Mouse (Mus musculus) forebrain, embryonic 10.5 days (tissue): ENCODE data around the gene Sec24c. TPM values are rescaled to one million over a fixed set of nuclear protein-coding genes. Genes with fewer than 3 reads are reported as not detected.

Experiments used
- DNase-seq: peaks from one replicate; pipeline ENCODE4 v3.0.0-alpha.2; 2017; ENCODE audit warnings: low spot score; ENCODE audit errors: extremely low spot score
- H3K27ac ChIP-seq: fragments of 300-500 bp; sonication (generic); 2 replicates; pipeline ENCODE4 v1.5.1; 2016; ENCODE audit warnings: mild to moderate bottlenecking
- H3K27me3 ChIP-seq: fragments of 300-500 bp; sonication (generic); 2 replicates; pipeline ENCODE4 v1.6.1; 2016; ENCODE audit warnings: mild to moderate bottlenecking; ENCODE audit not compliant: poor library complexity, severe bottlenecking
- H3K36me3 ChIP-seq: fragments of 300-500 bp; sonication (generic); replicated peaks from 2 replicates; pipeline ENCODE4 v1.6.1; 2016; ENCODE audit warnings: mild to moderate bottlenecking, moderate library complexity
- H3K4me1 ChIP-seq: fragments of 300-500 bp; sonication (generic); 2 replicates; pipeline ENCODE4 v1.6.1; 2016
- H3K4me3 ChIP-seq: fragments of 300-500 bp; sonication (generic); 2 replicates; pipeline ENCODE4 v1.5.1; 2016; ENCODE audit warnings: mild to moderate bottlenecking, moderate library complexity
- H3K9me3 ChIP-seq: fragments of 300-500 bp; sonication (generic); 2 replicates; pipeline ENCODE4 v1.6.1; 2016; ENCODE audit warnings: mild to moderate bottlenecking, moderate library complexity
- WGBS: fragments of 180-500 bp; shearing (Covaris S2); methylation state at CpG from one replicate; pipeline ENCODE4 v1.1.7; 2016; 5-methylcytosine and 5-hydroxymethylcytosine counted together
- polyA plus RNA-seq: library from polyadenylated mRNA; unstranded; fragments of >200 nt; fragmentation: Nextera tagmentation; extraction: Ambion mirVana; gene quantifications from 2 replicates; pipeline ENCODE4 v1.2.1, GENCODE M21; 2016

Gene Sec24c
- polyA plus RNA-seq, 1 experiment from 2014 or later: 101 TPM

DNA sequence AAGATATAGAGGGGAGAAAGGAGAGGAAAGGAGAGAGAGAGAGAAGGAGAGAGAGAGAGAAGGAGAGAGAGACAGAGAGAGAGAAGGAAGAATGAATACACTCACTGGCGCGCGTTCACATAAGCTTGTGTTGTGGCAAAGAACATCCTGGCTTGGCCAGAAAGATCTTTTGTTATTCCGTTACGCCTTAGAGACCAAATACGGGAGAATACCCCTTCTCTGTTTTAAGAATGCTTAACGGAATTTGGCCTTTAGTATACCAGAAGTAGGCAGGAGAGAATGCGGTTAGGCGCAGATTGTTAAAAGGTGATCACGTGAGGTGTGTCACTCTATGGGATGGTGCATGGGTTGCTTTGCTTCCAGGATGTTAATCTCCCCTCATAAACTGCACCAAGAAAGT, 34.1 kb downstream of the Sec24c start:
- H3K27ac ChIP-seq: peak overlapping the region; percentile 94
- peaks cover 53% of the 10 kb centered on the region for H3K36me3 ChIP-seq
- no peaks in the 10 kb centered on the region for H3K27me3 ChIP-seq
- DNase-seq: no peak
- peak overlapping the region; percentile 100 for H3K4me3 ChIP-seq
- no peaks in the 10 kb centered on the region for H3K9me3 ChIP-seq
- 14% methylated on average over 10 of the region's 10 CpGs for WGBS
- H3K4me1 ChIP-seq: peaks cover 36% of the 10 kb centered on the region

DNA sequence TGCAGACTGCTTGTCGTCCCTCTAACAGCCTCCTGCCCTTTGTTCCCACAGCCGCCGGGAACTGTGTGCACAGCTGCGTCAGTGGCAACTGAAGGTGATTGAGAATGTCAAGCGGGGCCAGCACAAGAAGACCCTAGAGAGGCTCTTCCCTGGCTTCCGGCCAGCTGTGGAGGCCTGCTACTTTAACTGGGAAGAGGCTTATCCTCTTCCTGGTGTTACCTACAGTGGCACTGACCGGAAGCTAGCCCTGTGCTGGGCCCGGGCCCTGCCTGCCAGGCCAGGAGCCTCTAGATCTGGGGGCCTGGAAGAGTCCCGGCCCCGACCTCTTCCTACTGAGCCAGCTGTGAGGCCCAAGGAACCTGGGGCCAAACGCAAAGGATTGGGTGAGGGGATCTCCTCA, 39.7 kb downstream of the Sec24c start:
- Histone ChIP-seq H3K27me3 (no peaks in the 10 kb centered on the region), H3K4me3 (no peak overlapping the region), H3K9me3 (no peaks in the 10 kb centered on the region), H3K27ac (no peak overlapping the region), H3K36me3 (peaks cover 91% of the 10 kb centered on the region), H3K4me1 (peaks cover 11% of the 10 kb centered on the region)
- 86% methylated on average over 11 of the region's 11 CpGs for WGBS
- no peak for DNase-seq

DNA sequence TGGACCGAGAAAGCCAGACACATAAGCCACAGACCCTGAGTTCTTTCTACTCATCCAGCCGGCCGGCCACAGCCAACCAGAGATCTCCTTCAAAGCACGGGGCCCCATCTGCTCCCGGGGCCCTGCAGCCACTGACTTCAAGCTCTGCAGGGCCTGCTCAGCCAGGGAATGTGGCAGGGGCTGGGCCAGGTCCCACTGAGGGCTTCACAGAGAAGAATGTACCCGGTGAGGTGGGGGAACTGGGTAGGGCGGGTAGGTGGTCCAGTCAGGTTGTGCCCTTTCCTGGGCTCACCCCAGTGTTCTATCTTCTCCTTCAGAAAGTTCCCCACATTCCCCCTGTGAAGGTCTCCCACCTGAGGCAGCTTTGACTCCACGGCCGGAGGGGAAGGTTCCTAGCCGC, 44.3 kb downstream of the Sec24c start:
- H3K27ac ChIP-seq: no peak overlapping the region
- WGBS: 92% methylated on average over 10 of the region's 10 CpGs

DNA sequence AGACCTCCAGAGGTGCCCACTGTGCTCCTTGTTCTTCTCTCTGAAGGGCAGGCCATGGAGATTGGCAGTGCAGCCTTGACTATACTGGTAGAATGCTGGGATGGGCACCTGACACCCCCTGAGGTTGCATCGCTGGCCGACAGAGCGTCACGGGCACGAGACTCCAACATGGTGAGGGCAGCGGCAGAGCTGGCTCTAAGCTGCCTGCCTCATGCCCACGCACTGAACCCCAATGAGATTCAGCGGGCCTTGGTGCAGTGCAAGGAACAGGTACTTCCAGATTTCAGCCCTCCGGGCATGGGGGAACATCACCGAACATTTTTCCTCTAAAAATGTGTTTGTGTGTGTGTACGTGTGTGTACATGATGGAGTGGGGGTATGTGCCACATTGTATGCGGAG, 45.7 kb downstream of the Sec24c start:
- H3K36me3 ChIP-seq: peaks cover 100% of the 10 kb centered on the region
- H3K4me1 ChIP-seq: no peaks in the 10 kb centered on the region
- H3K4me3 ChIP-seq: no peak overlapping the region
- H3K9me3 ChIP-seq: no peaks in the 10 kb centered on the region
- no peak overlapping the region for H3K27ac ChIP-seq
- DNase-seq: no peak
- H3K27me3 ChIP-seq: no peaks in the 10 kb centered on the region
- WGBS: 95% methylated on average over 12 of the region's 12 CpGs

More for the DNA sequence above, 44.3 kb downstream of the Sec24c start:
- no peaks in the 10 kb centered on the region for H3K27me3 ChIP-seq
- DNase-seq: no peak
- H3K4me1 ChIP-seq: no peaks in the 10 kb centered on the region
- no peak overlapping the region for H3K4me3 ChIP-seq
- H3K36me3 ChIP-seq: peaks cover 100% of the 10 kb centered on the region
- no peaks in the 10 kb centered on the region for H3K9me3 ChIP-seq

DNA sequence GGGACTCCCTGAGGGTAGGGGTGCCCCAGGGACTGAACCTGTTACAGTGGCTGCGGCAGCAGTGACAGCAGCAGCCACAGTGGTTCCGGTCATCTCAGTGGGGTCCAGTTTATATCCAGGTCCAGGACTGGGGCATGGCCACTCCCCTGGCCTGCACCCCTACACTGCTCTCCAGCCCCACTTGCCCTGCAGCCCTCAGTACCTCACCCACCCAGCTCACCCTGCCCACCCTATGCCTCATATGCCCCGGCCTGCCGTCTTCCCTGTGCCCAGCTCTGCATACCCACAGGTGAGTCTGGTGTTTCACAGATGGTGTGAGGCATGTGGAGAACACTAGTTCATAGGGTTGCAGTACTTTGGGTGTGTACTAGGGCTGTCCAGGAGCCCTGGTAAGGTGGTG, 47.3 kb downstream of the Sec24c start:
- H3K9me3 ChIP-seq: no peaks in the 10 kb centered on the region
- no peaks in the 10 kb centered on the region for H3K4me1 ChIP-seq
- DNase-seq: no peak
- WGBS: 93% methylated on average over 4 of the region's 4 CpGs
- no peak overlapping the region for H3K4me3 ChIP-seq
- no peaks in the 10 kb centered on the region for H3K27me3 ChIP-seq
- peaks cover 99% of the 10 kb centered on the region for H3K36me3 ChIP-seq
- H3K27ac ChIP-seq: no peak overlapping the region

DNA sequence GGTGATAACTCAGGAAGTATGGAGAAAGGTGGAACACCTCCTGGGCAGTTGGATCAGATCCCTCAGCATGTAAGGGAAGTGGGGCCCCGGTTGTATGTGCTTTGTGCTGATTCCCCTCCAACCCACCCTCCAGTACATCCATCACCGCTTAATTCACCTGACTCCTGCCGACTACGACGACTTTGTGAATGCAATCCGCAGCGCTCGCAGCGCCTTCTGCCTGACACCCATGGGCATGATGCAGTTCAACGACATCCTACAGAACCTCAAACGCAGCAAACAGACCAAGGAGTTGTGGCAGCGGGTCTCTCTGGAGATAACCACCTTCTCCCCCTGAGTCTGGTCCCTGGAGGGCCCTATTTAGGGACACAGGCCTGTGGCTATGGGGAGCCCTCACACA, 48.9 kb downstream of the Sec24c start:
- WGBS: 96% methylated on average over 12 of the region's 12 CpGs
- Histone ChIP-seq H3K36me3 (peaks cover 99% of the 10 kb centered on the region), H3K27ac (no peak overlapping the region)

DNA sequence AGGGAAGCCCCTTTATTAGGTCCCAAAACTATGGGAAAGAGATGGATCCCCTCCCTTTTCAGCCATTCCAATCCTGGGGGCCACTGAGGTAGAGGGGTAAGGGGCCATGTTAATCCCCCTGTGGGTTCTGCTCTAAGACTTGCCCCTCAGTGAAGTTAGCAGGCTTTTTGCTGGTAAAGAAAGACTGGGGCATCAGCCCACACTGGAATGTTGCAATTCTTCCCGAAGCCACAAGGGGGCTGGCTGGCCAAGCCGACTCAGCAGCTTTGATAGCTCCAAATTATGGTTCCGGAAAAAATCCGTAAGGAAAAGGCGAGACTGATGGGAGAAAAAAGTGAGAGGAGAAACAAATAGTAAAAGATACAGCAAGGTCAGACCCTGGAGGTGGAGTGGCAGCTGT, 49.9 kb downstream of the Sec24c start:
- H3K27me3 ChIP-seq: no peaks in the 10 kb centered on the region
- H3K4me3 ChIP-seq: no peak overlapping the region
- no peaks in the 10 kb centered on the region for H3K9me3 ChIP-seq
- WGBS: 43% methylated on average over 5 of the region's 5 CpGs
- no peak overlapping the region for H3K27ac ChIP-seq
- H3K4me1 ChIP-seq: no peaks in the 10 kb centered on the region
- DNase-seq: peak; percentile 52
- peaks cover 99% of the 10 kb centered on the region for H3K36me3 ChIP-seq

More for the DNA sequence above, 48.9 kb downstream of the Sec24c start:
- Histone ChIP-seq H3K27me3 (no peaks in the 10 kb centered on the region), H3K9me3 (no peaks in the 10 kb centered on the region), H3K4me1 (no peaks in the 10 kb centered on the region), H3K4me3 (no peak overlapping the region)
- no peak for DNase-seq

DNA sequence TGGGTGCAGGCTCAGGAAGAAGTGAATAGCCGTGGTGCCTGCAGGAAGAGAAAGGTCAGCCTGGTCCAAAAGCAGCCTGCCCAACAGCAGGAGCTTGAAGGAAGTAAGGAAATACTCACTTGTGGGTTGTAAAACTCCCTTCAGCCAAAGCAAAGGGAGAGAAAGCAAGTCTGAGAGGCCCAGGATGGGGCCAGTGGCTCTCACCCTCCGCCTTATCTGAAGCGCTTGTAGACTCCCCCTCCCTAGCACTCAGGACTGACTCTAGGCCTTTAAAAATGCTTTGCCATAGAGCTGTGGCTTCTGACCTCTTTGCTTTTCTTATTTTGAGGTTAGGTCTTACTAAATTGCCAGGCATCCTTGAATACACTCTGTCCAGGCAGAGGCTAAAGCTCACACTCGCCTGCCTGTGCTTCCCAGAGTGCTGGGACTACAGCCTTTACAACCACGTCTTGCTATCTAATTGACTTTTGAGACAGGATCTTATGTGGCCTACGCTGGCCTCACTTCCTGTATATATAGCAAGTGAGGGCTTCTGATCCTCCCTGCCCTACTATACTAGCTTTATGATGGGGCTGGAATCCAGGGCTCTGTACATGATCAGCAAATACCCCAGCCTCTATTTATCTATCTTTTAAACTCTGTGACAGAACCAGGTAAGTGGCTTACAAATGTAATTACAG, 51.7 kb downstream of the Sec24c start:
- DNase-seq: no peak
- Histone ChIP-seq H3K4me1 (no peaks in the 10 kb centered on the region), H3K9me3 (no peaks in the 10 kb centered on the region), H3K27me3 (no peaks in the 10 kb centered on the region), H3K4me3 (no peak overlapping the region), H3K27ac (no peak overlapping the region), H3K36me3 (peaks cover 99% of the 10 kb centered on the region)
- 89% methylated on average over 6 of the region's 6 CpGs for WGBS

DNA sequence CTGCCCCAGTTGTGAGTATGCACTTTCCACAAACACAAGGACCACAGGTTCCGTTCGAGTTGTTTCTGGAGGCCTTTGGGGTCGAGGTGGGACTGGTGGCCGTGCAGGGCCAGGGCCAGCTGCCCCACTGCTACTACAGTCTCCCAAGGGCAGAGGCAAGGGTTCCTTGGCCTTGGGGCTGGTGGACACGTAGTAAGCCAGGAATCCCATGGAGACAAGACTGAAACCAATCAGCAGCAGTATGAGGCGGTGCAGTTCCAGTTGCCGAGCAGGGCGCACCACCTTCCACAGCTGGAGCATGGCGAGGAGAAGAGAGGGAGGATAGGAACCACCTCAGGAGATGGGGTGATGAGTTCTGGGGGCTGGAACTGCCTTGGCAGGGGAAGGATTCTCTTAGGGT, 55.8 kb downstream of the Sec24c start:
- peaks cover 18% of the 10 kb centered on the region for H3K4me1 ChIP-seq
- no peaks in the 10 kb centered on the region for H3K9me3 ChIP-seq
- no peak overlapping the region for H3K4me3 ChIP-seq
- WGBS: 94% methylated on average over 9 of the region's 9 CpGs
- peaks cover 77% of the 10 kb centered on the region for H3K36me3 ChIP-seq
- DNase-seq: no peak
- no peak overlapping the region for H3K27ac ChIP-seq
- no peaks in the 10 kb centered on the region for H3K27me3 ChIP-seq

DNA sequence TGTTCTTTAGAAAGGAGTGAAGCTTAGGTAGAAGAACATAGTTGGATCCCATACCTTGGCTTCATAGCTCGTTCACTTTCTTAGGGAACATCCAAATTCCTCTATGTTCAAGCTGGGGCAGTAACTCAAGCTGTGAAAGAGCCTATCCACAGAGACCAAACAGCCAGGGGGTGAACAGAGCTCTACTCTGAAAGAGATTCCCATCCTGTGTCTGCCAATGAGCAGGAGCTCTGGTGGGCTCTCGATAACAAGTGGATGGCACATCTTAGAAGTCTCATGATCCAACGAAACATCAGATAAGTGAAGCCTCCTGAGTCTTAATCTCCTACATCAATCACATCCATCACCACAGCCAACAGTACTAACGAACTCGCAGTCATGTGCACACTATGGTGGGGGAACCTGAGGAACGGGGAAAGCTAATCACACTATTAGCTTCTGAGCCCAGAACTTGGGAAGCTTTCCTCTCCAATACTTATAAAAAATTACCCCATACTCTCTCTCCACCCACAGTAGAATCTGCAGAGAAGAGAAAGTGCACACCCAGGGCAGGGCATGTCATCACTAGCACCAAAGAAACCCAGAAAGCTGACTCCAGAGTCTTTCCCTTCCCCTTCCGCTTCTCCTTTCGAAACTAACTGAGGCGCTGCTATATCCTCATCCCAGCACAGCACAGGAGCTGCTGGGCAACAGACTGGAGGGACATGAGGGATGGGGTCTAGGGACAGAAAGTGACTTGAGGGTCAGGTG, 56.9 kb downstream of the Sec24c start:
- peaks cover 76% of the 10 kb centered on the region for H3K36me3 ChIP-seq
- H3K4me3 ChIP-seq: no peak overlapping the region

DNA sequence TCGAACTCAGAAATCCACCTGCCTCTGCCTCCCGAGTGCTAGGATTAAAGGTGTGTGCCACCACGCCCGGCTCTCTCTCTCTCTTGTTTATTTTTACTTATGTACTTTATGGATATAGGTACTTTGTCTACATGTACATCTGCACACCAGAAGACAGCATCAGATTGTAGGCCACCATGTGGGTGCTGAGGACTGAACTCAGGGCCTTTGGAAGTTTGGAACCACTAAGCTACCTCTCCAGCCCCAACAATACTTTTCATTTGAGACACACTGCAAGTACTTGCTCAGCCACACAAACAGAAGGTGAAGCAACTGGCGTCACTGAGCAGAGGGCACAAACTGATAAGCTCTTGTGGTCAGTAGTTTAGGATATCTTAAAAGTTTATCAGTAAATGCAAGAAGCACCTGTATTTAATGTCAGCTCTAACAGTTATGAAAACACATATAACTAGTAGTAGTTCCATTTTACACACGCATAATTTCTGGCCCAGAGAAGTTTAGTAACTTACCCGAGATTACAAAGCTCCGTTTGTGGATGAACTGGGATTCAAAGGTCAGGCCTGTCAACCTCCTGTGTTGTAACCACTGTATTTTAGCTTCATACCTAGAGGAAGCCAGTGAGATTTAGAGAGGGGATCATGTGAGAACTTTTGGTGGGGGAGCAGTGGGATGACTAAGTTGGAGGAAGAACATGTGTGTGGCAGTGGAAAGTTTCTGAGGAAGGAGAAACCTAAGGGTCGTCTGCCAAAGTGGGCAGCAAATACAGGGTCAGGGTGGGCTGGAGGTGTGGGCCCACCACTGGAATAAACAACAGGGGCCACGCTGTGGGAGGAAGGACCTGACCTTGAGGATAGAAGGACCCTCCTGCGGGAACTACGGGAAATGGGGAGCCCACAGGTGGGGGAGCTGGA, 59.2 kb downstream of the Sec24c start:
- Histone ChIP-seq H3K4me1 (peaks cover 28% of the 10 kb centered on the region), H3K4me3 (peak overlapping the region; percentile 85), H3K27ac (peak overlapping the region; percentile 94), H3K9me3 (no peaks in the 10 kb centered on the region), H3K27me3 (no peaks in the 10 kb centered on the region), H3K36me3 (peaks cover 74% of the 10 kb centered on the region)
- no peak for DNase-seq
- WGBS: 53% methylated on average over 12 of the region's 12 CpGs

More for the DNA sequence above, 56.9 kb downstream of the Sec24c start:
- 92% methylated on average over 9 of the region's 9 CpGs for WGBS
- Histone ChIP-seq H3K4me1 (peaks cover 25% of the 10 kb centered on the region), H3K9me3 (no peaks in the 10 kb centered on the region), H3K27me3 (no peaks in the 10 kb centered on the region), H3K27ac (no peak overlapping the region)
- DNase-seq: no peak

DNA sequence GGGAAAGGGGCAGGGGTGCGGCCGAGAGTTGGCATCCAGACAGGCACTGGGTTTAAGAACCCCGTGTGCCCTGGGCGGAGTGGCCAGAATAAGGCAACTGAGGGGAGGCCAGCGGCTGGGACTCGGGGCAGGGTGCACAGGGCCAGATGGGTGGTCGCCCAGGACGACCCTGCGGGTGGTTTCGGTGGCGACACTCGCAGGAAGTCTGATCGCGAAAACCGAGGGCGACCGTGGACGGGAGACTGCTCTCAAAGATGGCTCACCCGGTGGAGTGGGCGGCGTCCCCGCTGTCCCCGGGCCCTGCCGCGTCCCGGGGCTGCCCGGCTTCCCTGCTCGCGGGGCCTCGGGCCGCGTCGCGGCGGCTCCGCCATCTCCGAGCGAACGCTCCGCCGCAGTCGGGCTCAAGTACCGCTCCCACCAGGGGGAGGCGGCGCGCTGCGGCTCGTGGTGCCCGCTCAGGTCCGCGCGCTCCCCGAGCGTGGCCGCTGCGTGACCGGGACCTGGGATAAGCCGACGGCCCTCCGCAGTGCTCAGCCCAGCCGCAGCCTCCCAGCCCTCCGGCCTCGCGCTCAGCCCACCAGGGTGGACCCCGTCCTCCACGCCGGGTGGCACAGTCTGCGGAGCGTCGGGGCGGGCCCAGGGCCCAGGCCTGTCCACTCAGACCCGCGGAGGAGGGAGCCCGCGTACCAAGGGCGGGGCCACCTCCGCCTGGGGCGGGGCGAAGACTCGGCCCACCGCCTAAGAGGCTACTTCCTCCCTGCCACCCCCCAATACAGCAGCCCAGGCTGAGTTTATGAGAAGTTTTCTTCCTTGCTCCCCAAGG, 60.1 kb downstream of the Sec24c start, which contains the start of gene Ndst2:
Gene Ndst2, minus strand, starts transcription at position 611 of the 823 bp plus-strand sequence.
- peak within 1 kb of the TSS; percentile 85 for H3K4me3 ChIP-seq
- no peaks in the 10 kb centered on the region for H3K27me3 ChIP-seq
- H3K4me1 ChIP-seq: peaks cover 28% of the 10 kb centered on the region
- H3K36me3 ChIP-seq: peaks cover 74% of the 10 kb centered on the region
- under 1% methylated on average over 67 of the region's 81 CpGs for WGBS
- peak within 1 kb of the TSS; percentile 94 for H3K27ac ChIP-seq
- no peaks in the 10 kb centered on the region for H3K9me3 ChIP-seq
- peak; percentile 88 for DNase-seq
